Mouse (Mus musculus): ENCODE data around the gene Coa7.

DNA sequence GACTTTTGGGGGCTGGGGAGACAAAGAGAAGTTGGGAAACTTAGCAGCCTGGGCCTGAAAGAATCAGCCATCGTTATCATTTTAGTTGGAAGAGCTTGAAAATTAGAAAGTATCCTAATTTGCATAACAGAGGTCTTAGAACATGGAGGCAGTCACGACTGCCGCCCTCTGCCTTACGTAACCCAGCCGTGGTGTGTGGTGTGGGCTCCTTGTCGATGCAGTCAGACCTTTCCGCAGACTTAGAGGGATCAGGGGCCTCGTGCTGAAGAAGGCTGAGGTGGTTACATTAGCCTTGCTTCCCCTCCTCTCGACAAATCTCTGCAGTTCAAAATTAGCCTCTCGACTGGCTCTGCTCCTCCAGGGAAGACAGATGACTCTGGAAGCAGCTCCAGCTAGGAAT lies 10.9 kb downstream of the Coa7 start:
- TF ChIP-seq TAL1 (IDR thresholded peaks at IDR 0.05; ENCODE audit: low read length) (no peak), GATA1 (IDR thresholded peaks at IDR 0.05; ENCODE audit: low read length) (no peak)

All from erythroblast, embryonic 14.5 days (primary cell).